8 mouse cellular contexts compared by ENCODE assay signal in the genomic region with DNA sequence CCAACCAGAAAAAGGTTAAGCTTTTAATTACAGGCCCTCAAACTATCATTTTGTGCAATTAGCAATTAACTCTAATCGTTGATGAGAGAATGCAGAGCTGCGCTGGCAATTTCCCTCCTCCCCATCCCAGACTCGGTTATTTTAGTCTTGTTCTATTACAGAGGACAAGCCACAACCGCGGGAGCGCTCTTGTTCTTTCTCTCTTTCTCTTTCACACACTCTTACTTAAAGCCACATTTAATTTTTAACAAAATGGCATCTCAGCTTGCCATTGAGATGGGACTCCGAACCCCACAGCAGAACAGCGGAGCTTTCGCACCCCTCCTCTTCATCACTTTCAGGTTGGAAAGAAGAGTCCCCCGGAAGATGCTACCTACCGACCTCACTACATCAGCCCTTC. TPM values are rescaled to one million over a fixed set of nuclear protein-coding genes. Genes with fewer than 3 reads are reported as not detected.
DNase-seq lines count a peak whose midpoint lies in the region; ATAC-seq and TF ChIP-seq lines count a peak whose summit lies in the region.

A gene (plus strand): TSS at position 167 of the 400 bp plus-strand sequence.

- no peak for TF ChIP-seq POLR2A in embryonic fibroblast, embryonic 13.5 days (IDR thresholded peaks at IDR 0.05; ENCODE audit: low read depth, low read length)

- H3K4me1 ChIP-seq in megakaryocyte, embryonic 14.5 days = peaks cover 58% of the 10 kb centered on the region
- no peaks in the 10 kb centered on the region for H3K4me1 ChIP-seq in embryonic fibroblast, embryonic 13.5 days (ENCODE audit: control insufficient read depth, insufficient read depth, low read length)
- H3K4me1 ChIP-seq in heart, embryonic 14.5 days (ENCODE audit: control insufficient read depth in 2 of 2, insufficient read depth in 2 of 2, low read length in 2 of 2) = peaks cover 0 to 8% of the 10 kb centered on the region in 2 experiments; a peak in 1 of 4 replicates
- H3K4me1 ChIP-seq in midbrain, embryonic 10.5 days = peaks cover 38% of the 10 kb centered on the region

- ATAC-seq in megakaryocyte, adult 5-6 weeks (ENCODE audit: poor library complexity, severe bottlenecking) = no peak
- no peak for ATAC-seq in heart, embryonic 14.5 days (ENCODE audit: insufficient number of reproducible peaks, insufficient read depth, low FRiP score, low read depth)
- no peak for ATAC-seq in megakaryocyte progenitor cell, adult 5-6 weeks (replicated peaks; ENCODE audit: poor library complexity)
- no peak for ATAC-seq in CD4-positive, CD25-positive, alpha-beta regulatory T cell, adult 4 months

- H3K4me2 ChIP-seq in heart, embryonic 14.5 days (ENCODE audit: low read length) = peak within 1 kb of the TSS; percentile 72

- H3K36me3 ChIP-seq in megakaryocyte, embryonic 14.5 days (replicated peaks; ENCODE audit: low read length) = peaks cover 22% of the 10 kb centered on the region
- H3K36me3 ChIP-seq in heart, embryonic 14.5 days (ENCODE audit: control insufficient read depth, insufficient read depth, low read length) = no peaks in the 10 kb centered on the region
- H3K36me3 ChIP-seq in midbrain, embryonic 10.5 days = no peaks in the 10 kb centered on the region

- peak in 1 of 2 experiments; percentile 65 for DNase-seq in layer of hippocampus, adult 18-20 months (ENCODE audit: low spot score in 2 of 2)
- no peak for DNase-seq in midbrain, embryonic 10.5 days (ENCODE audit: low spot score)

- WGBS in heart, embryonic 14.5 days = 5% methylated on average over 11 of the region's 11 CpGs
- WGBS in midbrain, embryonic 10.5 days = 3% methylated on average over 11 of the region's 11 CpGs

- peak within 1 kb of the TSS; percentile 17; the same call in 1 of the 2 replicates for H3K27ac ChIP-seq in embryonic fibroblast, embryonic 13.5 days (ENCODE audit: insufficient read depth, low read length)
- peak within 1 kb of the TSS; percentile 61 to 88 for H3K27ac ChIP-seq in heart, embryonic 14.5 days (replicated peaks in 1 of 2; ENCODE audit: control insufficient read depth in 1 of 2, insufficient read depth in 1 of 2, low read depth in 2 of 2, low read length in 2 of 2)
- H3K27ac ChIP-seq in midbrain, embryonic 10.5 days (replicated peaks) = peak within 1 kb of the TSS; percentile 91

- H3K9me3 ChIP-seq in megakaryocyte, embryonic 14.5 days = no peaks in the 10 kb centered on the region
- no peaks in the 10 kb centered on the region for H3K9me3 ChIP-seq in heart, embryonic 14.5 days (ENCODE audit: control insufficient read depth, low read length)
- H3K9me3 ChIP-seq in midbrain, embryonic 10.5 days (replicated peaks) = no peaks in the 10 kb centered on the region

- no peak for TF ChIP-seq CTCF in embryonic fibroblast, embryonic 13.5 days (IDR thresholded peaks at IDR 0.05; ENCODE audit: borderline replicate concordance, insufficient read depth, low read length)

- H3K9ac ChIP-seq in heart, embryonic 14.5 days (ENCODE audit: low read length) = peak within 1 kb of the TSS; percentile 88

- H3K27me3 ChIP-seq in megakaryocyte, embryonic 14.5 days (replicated peaks) = peaks cover 2% of the 10 kb centered on the region
- peaks cover 9% of the 10 kb centered on the region for H3K27me3 ChIP-seq in heart, embryonic 14.5 days (ENCODE audit: control insufficient read depth, insufficient read depth, low read length)
- H3K27me3 ChIP-seq in midbrain, embryonic 10.5 days (ENCODE audit: low read depth, poor library complexity, severe bottlenecking) = peaks cover 43% of the 10 kb centered on the region

- peak within 1 kb of the TSS; percentile 99 for H3K4me3 ChIP-seq in megakaryocyte, embryonic 14.5 days (replicated peaks)
- peak within 1 kb of the TSS; percentile 46 for H3K4me3 ChIP-seq in embryonic fibroblast, embryonic 13.5 days (ENCODE audit: insufficient read depth, low read length)
- peak within 1 kb of the TSS; percentile 75 to 93 for H3K4me3 ChIP-seq in heart, embryonic 14.5 days (ENCODE audit: control insufficient read depth in 1 of 2, insufficient read depth in 1 of 2, low read depth in 1 of 2, low read length in 2 of 2)
- peak within 1 kb of the TSS; percentile 83 for H3K4me3 ChIP-seq in midbrain, embryonic 10.5 days

RNA-seq across cellular contexts. Expression of the gene that starts here (rescaled TPM):
- polyA plus RNA-seq in megakaryocyte, embryonic 14.5 days (2012; ENCODE audit: insufficient read depth, low replicate concordance) = 19.8 and 30.2 TPM in 2 replicates
- total RNA-seq in megakaryocyte, adult 5-6 weeks (2015) = not detected in 2 replicates
- not detected in 2 replicates for total RNA-seq in megakaryocyte, adult 5-6 weeks (2017)
- 35.2 and 50.4 TPM in 2 replicates for polyA plus RNA-seq in embryonic fibroblast, embryonic 13.5 days (2011; ENCODE audit: insufficient read length, low read depth, missing spikeins)
- 31.5 and 32.5 TPM in 2 replicates for polyA plus RNA-seq in heart, embryonic 14.5 days (2014; fragmentation: Nextera tagmentation; extraction: Ambion mirVana)
- 10 to 100 TPM; 48.9 to 49.2 TPM for total RNA-seq in layer of hippocampus, adult 18-20 months (2021)
- polyA plus RNA-seq in midbrain, embryonic 10.5 days (2016; fragmentation: Nextera tagmentation; extraction: Ambion mirVana) = 7.6 and 7.9 TPM in 2 replicates
- total RNA-seq in megakaryocyte progenitor cell, adult 5-6 weeks (2015) = 0.29 and 0.67 TPM in 2 replicates
- 0.79 and 1.6 TPM in 2 replicates for total RNA-seq in megakaryocyte progenitor cell, adult 5-6 weeks (2017)
- not detected for polyA plus RNA-seq in CD4-positive, CD25-positive, alpha-beta regulatory T cell, adult 4 months (2017; shearing (Covaris generic))

Comparison
In these comparisons a context has a peak if more than half of its experiments do, and no peak if none do; other contexts are left out.
1. RNA of the gene that starts here (total RNA-seq): 48.9 to 49.2 TPM in layer of hippocampus, adult 18-20 months; 0.29 to 1.6 TPM in megakaryocyte progenitor cell, adult 5-6 weeks and not detected in megakaryocyte, adult 5-6 weeks; every median in the first group is over 10 times any median in the second.
2. H3K4me3 ChIP-seq: peak in every context shown above with its lines; median percentile 99 in megakaryocyte, embryonic 14.5 days; 84 in heart, embryonic 14.5 days; 83 in midbrain, embryonic 10.5 days; 46 in embryonic fibroblast, embryonic 13.5 days.
3. H3K27ac ChIP-seq: peak in every context shown above with its lines; median percentile 91 in midbrain, embryonic 10.5 days; 74 in heart, embryonic 14.5 days; 17 in embryonic fibroblast, embryonic 13.5 days.